Mouse (Mus musculus): ENCODE measurements around the gene Smyd3.

Smyd3 gene

GRCm38 (mm10) chr1:179013021-179013420, 504.8 kb downstream of the Smyd3 start:
- no peak for DNase-seq (ENCODE audit: low spot score)

- DNase-seq (ENCODE audit: low spot score), result peak; percentile 19
Observed at GRCm38 (mm10) chr1:179012273-179012672, 505.6 kb downstream of the Smyd3 start.

- no peak for DNase-seq (ENCODE audit: low spot score)
Observed at GRCm38 (mm10) chr1:179010756-179011155, 507.1 kb downstream of the Smyd3 start.

- no peak for DNase-seq (ENCODE audit: low spot score)
Observed at GRCm38 (mm10) chr1:179009911-179010310, 507.9 kb downstream of the Smyd3 start.

GRCm38 (mm10) chr1:179004133-179004866, 513.5 kb downstream of the Smyd3 start:
- no peak for DNase-seq (ENCODE audit: low spot score)

- no peak for DNase-seq (ENCODE audit: low spot score)
Observed at GRCm38 (mm10) chr1:179003406-179004132, 514.3 kb downstream of the Smyd3 start.

GRCm38 (mm10) chr1:178999876-179000528, 517.8 kb downstream of the Smyd3 start:
- no peak for DNase-seq (ENCODE audit: low spot score)

GRCm38 (mm10) chr1:178997870-178998269, 520.0 kb downstream of the Smyd3 start:
- no peak for DNase-seq (ENCODE audit: low spot score)

GRCm38 (mm10) chr1:178994263-178994662, 523.6 kb downstream of the Smyd3 start:
- no peak for DNase-seq (ENCODE audit: low spot score)

- no peak for DNase-seq (ENCODE audit: low spot score)
Observed at GRCm38 (mm10) chr1:178992503-178992902, 525.3 kb downstream of the Smyd3 start.

- no peak for DNase-seq (ENCODE audit: low spot score)
Observed at GRCm38 (mm10) chr1:178991470-178991869, 526.4 kb downstream of the Smyd3 start.

- no peak for DNase-seq (ENCODE audit: low spot score)
Observed at GRCm38 (mm10) chr1:178991045-178991444, 526.8 kb downstream of the Smyd3 start.

GRCm38 (mm10) chr1:178989485-178989884, 528.4 kb downstream of the Smyd3 start:
- DNase-seq (ENCODE audit: low spot score), result no peak

- no peak for DNase-seq (ENCODE audit: low spot score)
Observed at GRCm38 (mm10) chr1:178988176-178988575, 529.7 kb downstream of the Smyd3 start.

- DNase-seq (ENCODE audit: low spot score), result no peak
Observed at GRCm38 (mm10) chr1:178981641-178982040, 536.2 kb downstream of the Smyd3 start.

- DNase-seq (ENCODE audit: low spot score), result no peak
Observed at GRCm38 (mm10) chr1:178980185-178980584, 537.7 kb downstream of the Smyd3 start.

GRCm38 (mm10) chr1:178978617-178979245, 539.1 kb downstream of the Smyd3 start:
- no peak for DNase-seq (ENCODE audit: low spot score)

GRCm38 (mm10) chr1:178972055-178972454, 545.8 kb downstream of the Smyd3 start:
- no peak for DNase-seq (ENCODE audit: low spot score)

- no peak for DNase-seq (ENCODE audit: low spot score)
Observed at GRCm38 (mm10) chr1:178961661-178962060, 556.2 kb downstream of the Smyd3 start.

GRCm38 (mm10) chr1:178960015-178960559, 557.8 kb downstream of the Smyd3 start:
- peak; percentile 35 for DNase-seq (ENCODE audit: low spot score)

GRCm38 (mm10) chr1:178958641-178959040, 559.2 kb downstream of the Smyd3 start:
- DNase-seq (ENCODE audit: low spot score), result no peak

- DNase-seq (ENCODE audit: low spot score), result no peak
Observed at GRCm38 (mm10) chr1:178952910-178953309, 564.9 kb downstream of the Smyd3 start.

Data from ovary, adult 18-20 months (tissue).